Mouse (Mus musculus): ENCODE measurements around the gene Epb41l1.

Gene Epb41l1

DNA sequence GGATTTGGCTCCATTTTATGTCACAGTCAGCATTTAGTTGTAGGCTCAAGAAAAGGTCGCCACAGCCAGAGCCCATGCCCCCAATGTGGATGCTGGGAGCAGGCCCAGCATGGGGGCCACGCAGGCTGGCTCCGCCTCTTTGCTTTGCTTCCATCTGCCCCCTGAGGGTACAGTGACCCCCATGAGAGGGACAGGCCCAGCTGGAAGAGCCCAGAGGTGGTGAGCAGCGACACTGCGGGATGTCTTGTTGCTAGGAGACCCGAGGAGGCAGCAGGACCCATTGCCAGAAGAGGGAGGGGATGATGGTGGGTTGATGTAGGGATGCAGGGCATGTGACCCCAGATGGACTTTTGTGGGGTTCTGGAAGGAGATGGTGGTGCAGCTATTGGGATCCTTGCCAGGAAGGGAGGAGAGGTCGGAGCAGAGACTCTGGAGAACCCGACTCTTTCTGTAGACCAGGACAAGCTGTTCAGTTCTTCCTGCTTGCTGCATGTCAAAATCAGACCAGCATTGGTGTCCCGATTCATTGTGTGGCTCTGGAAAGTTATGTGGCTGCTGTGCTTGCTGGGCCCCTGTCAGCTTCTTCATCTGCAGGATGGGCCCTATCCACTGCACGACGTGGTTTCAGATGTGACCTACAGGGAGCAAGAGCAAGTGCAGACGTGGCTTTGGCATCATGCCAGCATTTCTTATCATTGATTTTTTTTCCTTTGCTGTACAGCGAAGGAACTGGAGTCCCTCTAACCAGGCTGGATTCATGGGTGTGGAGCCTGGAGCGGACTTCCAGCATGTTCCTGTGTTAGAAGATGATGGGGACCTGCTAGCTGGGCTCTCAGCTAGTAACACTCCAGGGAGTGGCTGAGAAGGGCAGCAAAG is 41.7 kb downstream of the Epb41l1 start:
- no peak for DNase-seq

GRCm38 (mm10) chr2:156464416-156464815 is 43.7 kb downstream of the Epb41l1 start:
- no peak for DNase-seq

DNA sequence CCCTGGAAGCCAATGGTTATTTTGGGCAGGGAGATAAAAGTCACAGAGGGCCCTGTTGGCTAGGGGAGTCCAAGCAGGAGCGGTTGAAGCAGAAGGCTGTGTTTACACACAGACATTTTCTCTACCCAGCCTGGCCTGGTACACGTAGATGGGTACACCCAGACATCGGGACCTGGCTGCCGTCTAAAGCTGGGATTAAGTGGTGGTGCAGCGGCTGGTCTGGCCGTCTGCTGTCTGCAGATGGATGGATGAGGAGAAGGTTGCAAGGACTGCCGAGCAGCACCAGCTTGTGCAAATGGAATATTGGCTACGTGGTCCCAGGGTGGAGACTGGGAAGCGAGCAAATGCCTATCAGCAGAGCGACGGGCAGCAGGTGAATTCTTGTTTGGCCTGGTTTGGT is 46.8 kb downstream of the Epb41l1 start:
- no peak for DNase-seq

GRCm38 (mm10) chr2:156468890-156469289 is 48.2 kb downstream of the Epb41l1 start:
- no peak for DNase-seq

- no peak for DNase-seq
Observed at GRCm38 (mm10) chr2:156469508-156469907, 48.8 kb downstream of the Epb41l1 start.

GRCm38 (mm10) chr2:156470938-156471337 is 50.2 kb downstream of the Epb41l1 start:
- DNase-seq, result no peak

- DNase-seq, result no peak
Observed at GRCm38 (mm10) chr2:156472336-156472735, 51.6 kb downstream of the Epb41l1 start.

- DNase-seq, result no peak
Observed at GRCm38 (mm10) chr2:156473696-156474095, 53.0 kb downstream of the Epb41l1 start.

GRCm38 (mm10) chr2:156474111-156474510 is 53.4 kb downstream of the Epb41l1 start:
- DNase-seq, result no peak

- no peak for DNase-seq
Observed at GRCm38 (mm10) chr2:156474891-156475284, 54.2 kb downstream of the Epb41l1 start.

DNA sequence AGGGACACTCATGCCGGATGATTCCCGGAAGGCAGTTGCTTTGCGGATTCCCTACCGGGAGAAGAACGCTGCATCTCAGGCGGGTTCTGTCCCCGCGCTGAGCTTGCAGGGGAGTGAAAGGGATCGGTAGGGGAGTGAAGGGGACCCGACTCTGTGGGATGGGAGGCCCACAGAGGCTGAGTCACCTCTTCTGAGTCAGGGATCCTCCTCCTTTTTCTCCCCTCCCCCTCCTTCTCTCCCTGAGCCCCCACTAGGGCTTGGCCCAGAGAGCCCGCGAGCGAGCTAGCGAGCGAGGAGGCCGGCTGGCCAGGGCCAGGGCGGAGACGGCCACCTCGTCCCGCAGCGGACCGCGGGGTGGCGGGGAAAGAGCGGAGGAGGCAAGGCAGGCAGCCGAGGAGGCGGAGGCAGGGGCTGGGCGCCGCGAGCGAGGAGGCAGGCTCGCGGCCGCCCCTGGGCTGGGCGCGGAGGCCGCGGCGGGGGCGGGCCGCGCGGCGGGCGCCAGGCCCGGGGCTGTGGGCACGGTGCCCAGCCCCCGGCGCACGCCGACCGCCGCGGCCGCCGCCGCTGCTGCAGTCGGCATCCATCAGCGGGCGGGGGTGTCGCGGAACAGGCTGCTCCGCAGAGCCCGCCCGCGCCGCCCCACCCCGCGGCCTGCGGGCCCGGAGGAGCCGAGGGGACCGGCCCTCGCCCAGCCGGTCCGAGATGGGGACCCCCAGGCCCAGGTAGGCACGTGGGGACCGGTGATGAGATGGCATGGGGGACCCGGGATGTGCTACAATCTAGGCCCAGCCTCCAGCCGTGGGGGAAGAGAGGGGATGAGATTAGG is 54.8 kb downstream of the Epb41l1 start:
- peak; percentile 50 for DNase-seq

DNA sequence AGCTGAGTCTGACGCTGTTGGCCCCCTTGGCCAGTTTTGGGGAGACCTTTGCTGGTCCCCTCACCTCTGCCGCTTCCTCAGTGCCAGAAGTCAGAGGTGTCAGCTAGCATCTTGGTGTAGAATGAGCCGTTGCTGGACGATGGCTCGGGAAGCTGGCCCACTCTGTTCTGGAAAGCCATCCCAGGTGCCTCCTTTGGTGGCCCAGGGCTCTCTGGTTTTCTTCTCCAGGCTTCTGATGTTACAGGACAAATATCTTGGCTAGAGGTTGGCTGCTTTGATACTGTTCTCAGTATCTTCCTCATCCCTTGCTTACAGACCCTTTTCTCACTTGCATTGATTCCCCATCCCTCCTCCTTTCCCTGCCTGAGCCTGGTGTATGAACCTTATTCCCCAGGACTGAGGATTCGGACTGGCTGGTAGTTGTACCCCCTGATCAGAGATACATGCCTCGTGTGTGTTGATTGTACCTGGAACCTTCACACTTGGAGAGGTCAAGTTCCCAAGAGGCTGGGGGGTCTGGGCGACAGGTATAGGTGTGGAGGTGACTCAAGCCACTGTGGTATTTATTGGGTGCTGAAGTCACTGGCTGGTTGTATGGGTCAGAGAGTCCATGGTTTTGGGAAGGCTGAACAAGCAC is 55.5 kb downstream of the Epb41l1 start:
- DNase-seq, result no peak

DNA sequence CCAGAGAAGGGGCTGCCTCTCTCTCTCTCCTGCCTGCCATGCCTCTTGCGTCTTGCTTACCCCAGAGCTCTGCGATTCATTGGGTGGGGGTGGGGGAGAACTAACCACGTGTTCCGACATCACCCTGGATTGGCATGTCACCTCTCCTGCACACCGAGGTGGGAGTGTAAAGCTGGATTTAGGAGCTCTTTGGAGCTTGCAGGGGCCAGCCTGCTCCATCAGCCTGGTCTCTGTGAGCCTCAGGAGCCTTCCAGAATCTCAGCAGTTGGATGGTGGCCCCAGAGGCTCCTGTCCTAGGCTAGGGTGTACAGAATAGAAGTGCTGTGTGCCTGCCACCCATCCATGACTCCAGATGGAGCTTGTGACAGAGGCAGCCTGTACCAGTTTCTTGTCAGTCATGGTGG is 56.0 kb downstream of the Epb41l1 start:
- DNase-seq, result no peak

GRCm38 (mm10) chr2:156478046-156478690 is 57.5 kb downstream of the Epb41l1 start:
- DNase-seq, result no peak

DNA sequence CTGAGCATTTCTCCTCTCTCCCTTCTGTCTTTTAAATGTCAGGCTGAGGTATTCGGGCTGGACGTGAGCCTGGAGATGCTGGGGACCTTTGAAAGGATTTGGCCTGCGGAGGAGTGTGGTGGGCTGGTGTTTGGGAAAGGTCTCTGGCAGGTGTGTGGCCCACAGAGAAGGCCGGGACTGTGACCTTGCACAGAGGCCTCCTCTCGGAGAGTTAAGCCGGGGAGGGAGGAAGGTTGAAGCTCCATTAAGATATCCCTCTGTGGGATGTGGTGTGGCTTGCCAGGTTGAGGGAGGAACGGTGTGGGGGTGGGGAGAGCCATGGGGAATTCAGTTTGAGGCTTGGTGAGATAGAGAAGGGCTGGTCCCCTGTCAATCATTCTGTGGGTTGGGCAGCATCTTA is 59.1 kb downstream of the Epb41l1 start:
- DNase-seq, result no peak

DNA sequence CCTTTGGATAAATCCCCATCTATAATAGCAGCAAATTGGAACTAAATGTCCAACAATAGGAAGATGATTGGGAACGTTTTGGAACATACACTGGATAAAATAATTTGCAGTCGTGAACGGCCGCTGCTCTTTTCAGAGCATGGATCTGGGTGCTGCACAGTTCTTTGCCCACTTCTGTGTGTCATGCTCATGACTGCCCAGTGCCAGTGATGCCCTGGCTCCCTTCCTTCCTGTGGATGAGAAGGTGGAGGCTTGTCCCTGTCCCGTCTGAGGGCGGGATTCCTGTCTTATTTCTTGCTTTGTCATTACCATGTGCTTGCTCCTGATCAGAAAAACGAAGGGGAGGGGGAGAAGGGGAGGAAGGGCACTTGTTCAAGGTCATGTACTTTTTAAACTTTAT is 59.6 kb downstream of the Epb41l1 start:
- DNase-seq, result no peak

- peak; percentile 92 for DNase-seq
Observed at GRCm38 (mm10) chr2:156482299-156482698, 61.6 kb downstream of the Epb41l1 start.

DNA sequence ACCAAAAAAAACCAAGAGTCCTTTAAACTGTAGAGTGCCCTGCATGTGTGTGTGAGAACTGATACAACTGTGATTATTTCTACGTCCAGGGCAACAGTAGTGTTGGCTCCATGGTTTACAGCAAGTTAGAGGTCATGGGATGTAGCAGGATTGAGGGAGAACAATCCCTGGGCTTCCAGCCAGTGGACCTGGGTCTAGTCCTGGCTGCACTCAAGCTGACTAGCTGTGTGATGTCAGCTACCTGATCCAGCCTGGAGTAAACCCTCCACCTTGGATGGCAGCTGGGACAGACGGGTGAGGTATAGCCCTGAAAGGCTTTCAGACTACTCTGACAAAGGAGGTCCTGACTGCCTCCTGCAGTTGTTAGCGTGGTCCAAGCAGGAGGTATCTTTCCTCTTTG is 62.1 kb downstream of the Epb41l1 start:
- DNase-seq, result no peak

- DNase-seq, result no peak
Observed at GRCm38 (mm10) chr2:156483204-156483603, 62.5 kb downstream of the Epb41l1 start.

DNA sequence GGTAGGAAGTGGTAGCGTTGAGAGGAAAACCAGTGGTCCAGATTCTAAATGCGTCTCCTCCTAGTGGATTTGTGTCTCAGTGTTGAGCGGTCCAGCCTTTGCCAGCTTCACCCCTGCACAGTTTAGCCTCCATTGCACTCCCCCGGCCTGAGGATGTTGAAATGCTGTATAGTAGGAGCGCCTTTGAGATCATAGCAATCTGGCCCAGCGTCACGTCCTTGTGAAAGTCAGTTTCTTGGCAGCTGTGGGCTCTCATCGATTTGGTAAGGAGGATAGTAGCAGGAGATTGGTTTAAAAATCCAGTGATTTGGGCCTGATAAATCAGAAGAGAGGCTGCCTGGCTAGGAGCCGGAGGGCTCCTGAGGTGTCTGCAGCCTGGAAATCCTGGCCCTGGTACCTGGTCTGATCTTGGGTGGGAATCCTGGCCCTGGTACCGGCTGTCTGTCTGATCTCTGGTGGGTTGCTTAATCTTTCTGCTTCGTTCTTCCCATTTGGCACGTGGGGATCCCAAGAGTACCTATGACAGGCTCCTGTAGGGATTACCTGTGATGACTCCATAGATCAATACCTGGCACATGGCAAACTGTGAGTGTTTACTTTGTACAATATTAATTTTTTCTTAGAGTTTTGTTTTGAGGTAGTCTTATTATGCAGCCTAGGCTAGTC is 65.5 kb downstream of the Epb41l1 start:
- no peak for DNase-seq

GRCm38 (mm10) chr2:156487589-156488160 is 67.0 kb downstream of the Epb41l1 start:
- DNase-seq, result no peak

Data from thymus, postnatal 4 days (tissue).